Mouse (Mus musculus) embryonic facial prominence, embryonic 12.5 days (tissue): ENCODE measurements at regions not wholly inside any gene's neighbourhood (a gene's known extent, or its start where the extent isn't known, plus 50 kb on each side); places are given as distances from the start of the nearest gene placed in this dataset.

Source experiments
- ATAC-seq: fragments of 200-750 bp; cut with Nextera tagmentation; 2 replicates; pipeline ENCODE4 v1.8.0; 2017; ENCODE audit not compliant: insufficient number of reproducible peaks, insufficient read depth, low FRiP score, low TSS enrichment
- H3K27ac ChIP-seq: fragments of 300-500 bp; sonication (generic); 2 replicates; pipeline ENCODE4 v1.5.1; 2016; ENCODE audit warnings: mild to moderate bottlenecking
- H3K27me3 ChIP-seq: fragments of 300-500 bp; sonication (generic); 2 replicates; pipeline ENCODE4 v1.6.1; 2016; ENCODE audit warnings: mild to moderate bottlenecking, moderate library complexity
- H3K36me3 ChIP-seq: fragments of 300-500 bp; sonication (generic); 2 replicates; pipeline ENCODE4 v1.6.1; 2016; ENCODE audit warnings: mild to moderate bottlenecking
- H3K4me1 ChIP-seq: fragments of 300-500 bp; sonication (generic); 2 replicates; pipeline ENCODE4 v1.6.1; 2016
- H3K4me2 ChIP-seq: fragments of 300-500 bp; sonication (generic); replicated peaks from 2 replicates; pipeline ENCODE4 v1.6.1; 2016; ENCODE audit warnings: mild to moderate bottlenecking, moderate library complexity
- H3K4me3 ChIP-seq: fragments of 300-500 bp; sonication (generic); 2 replicates; pipeline ENCODE4 v1.5.1; 2016; ENCODE audit warnings: mild to moderate bottlenecking
- H3K9ac ChIP-seq: fragments of 300-500 bp; sonication (generic); 2 replicates; pipeline ENCODE4 v1.6.1; 2016; ENCODE audit warnings: mild to moderate bottlenecking, moderate library complexity
- H3K9me3 ChIP-seq: fragments of 300-500 bp; sonication (generic); 2 replicates; pipeline ENCODE4 v1.6.1; 2016; ENCODE audit warnings: mild to moderate bottlenecking, moderate library complexity
- WGBS: fragments of 180-500 bp; shearing (Covaris S2); methylation state at CpG from one replicate; pipeline ENCODE4 v1.1.7; 2016; 5-methylcytosine and 5-hydroxymethylcytosine counted together

- Histone ChIP-seq H3K36me3 (no peaks in the 10 kb centered on the region), H3K27me3 (no peaks in the 10 kb centered on the region), H3K27ac (no peak overlapping the region), H3K4me1 (no peaks in the 10 kb centered on the region), H3K4me3 (no peak overlapping the region), H3K4me2 (no peak overlapping the region), H3K9me3 (no peaks in the 10 kb centered on the region), H3K9ac (no peak overlapping the region)
- no peak for ATAC-seq
- 88% methylated on average over 8 of the region's 8 CpGs for WGBS
These were observed 141.5 kb upstream of the Jag1 start for GRCm38 (mm10) chr2:137257847-137258515.

- H3K27me3 ChIP-seq, result no peaks in the 10 kb centered on the region
- H3K4me1 ChIP-seq, result peaks cover 18% of the 10 kb centered on the region
- peak overlapping the region; percentile 19; the same call in 1 of the 2 replicates for H3K27ac ChIP-seq
- H3K4me3 ChIP-seq, result no peak overlapping the region
- H3K4me2 ChIP-seq, result peak overlapping the region; percentile 22; the same call in 1 of the 2 replicates
- no peaks in the 10 kb centered on the region for H3K9me3 ChIP-seq
- H3K36me3 ChIP-seq, result no peaks in the 10 kb centered on the region
- no peak overlapping the region for H3K9ac ChIP-seq
- no peak for ATAC-seq
- WGBS, result 11% methylated on average over 7 of the region's 7 CpGs
These were observed 131.5 kb upstream of the Jag1 start for GRCm38 (mm10) chr2:137247931-137248330.

- no peak for ATAC-seq
- Histone ChIP-seq H3K27me3 (no peaks in the 10 kb centered on the region), H3K9ac (no peak overlapping the region), H3K36me3 (no peaks in the 10 kb centered on the region), H3K27ac (no peak overlapping the region), H3K4me3 (no peak overlapping the region), H3K4me2 (no peak overlapping the region), H3K9me3 (no peaks in the 10 kb centered on the region), H3K4me1 (peaks cover 18% of the 10 kb centered on the region)
- 75% methylated on average over 6 of the region's 6 CpGs for WGBS
These were observed 127.9 kb upstream of the Jag1 start for GRCm38 (mm10) chr2:137244370-137244769.

- no peak overlapping the region for H3K9ac ChIP-seq
- 0 out of 2 replicates have a peak, but pooled peaks have one; percentile 37 for ATAC-seq
- no peak overlapping the region for H3K27ac ChIP-seq
- H3K4me3 ChIP-seq, result no peak overlapping the region
- no peaks in the 10 kb centered on the region for H3K27me3 ChIP-seq
- H3K4me2 ChIP-seq, result no peak overlapping the region
- 6% methylated on average over 5 of the region's 5 CpGs for WGBS
- no peaks in the 10 kb centered on the region for H3K9me3 ChIP-seq
- H3K36me3 ChIP-seq, result no peaks in the 10 kb centered on the region
- H3K4me1 ChIP-seq, result peaks cover 18% of the 10 kb centered on the region
These were observed 127.5 kb upstream of the Jag1 start for GRCm38 (mm10) chr2:137243914-137244313.

- H3K4me1 ChIP-seq, result no peaks in the 10 kb centered on the region
- 57% methylated on average over 3 of the region's 3 CpGs for WGBS
- H3K9ac ChIP-seq, result no peak overlapping the region
- H3K27ac ChIP-seq, result no peak overlapping the region
- no peaks in the 10 kb centered on the region for H3K27me3 ChIP-seq
- H3K9me3 ChIP-seq, result no peaks in the 10 kb centered on the region
- H3K36me3 ChIP-seq, result no peaks in the 10 kb centered on the region
- ATAC-seq, result no peak
- no peak overlapping the region for H3K4me3 ChIP-seq
- no peak overlapping the region for H3K4me2 ChIP-seq
These were observed 120.5 kb upstream of the Jag1 start for GRCm38 (mm10) chr2:137236961-137237360.

GRCm38 (mm10) chr2:137233936-137234335, 117.5 kb upstream of the Jag1 start:
- H3K4me3 ChIP-seq, result no peak overlapping the region
- H3K9me3 ChIP-seq, result no peaks in the 10 kb centered on the region
- no peak for ATAC-seq
- H3K27ac ChIP-seq, result no peak overlapping the region
- no peaks in the 10 kb centered on the region for H3K4me1 ChIP-seq
- H3K27me3 ChIP-seq, result 0 out of 2 replicates have a peak, but pooled peaks cover 2% of the 10 kb centered on the region
- no peak overlapping the region for H3K4me2 ChIP-seq
- H3K36me3 ChIP-seq, result no peaks in the 10 kb centered on the region
- H3K9ac ChIP-seq, result no peak overlapping the region
- WGBS, result 87% methylated on average over 3 of the region's 3 CpGs

GRCm38 (mm10) chr2:137231161-137231560, 114.7 kb upstream of the Jag1 start:
- no peak for ATAC-seq
- H3K36me3 ChIP-seq, result no peaks in the 10 kb centered on the region

GRCm38 (mm10) chr2:137229422-137230069, 113.1 kb upstream of the Jag1 start:
- Histone ChIP-seq H3K9ac (no peak overlapping the region), H3K4me3 (no peak overlapping the region), H3K9me3 (no peaks in the 10 kb centered on the region), H3K36me3 (no peaks in the 10 kb centered on the region), H3K4me1 (no peaks in the 10 kb centered on the region), H3K27ac (no peak overlapping the region), H3K27me3 (0 out of 2 replicates have a peak, but pooled peaks cover 2% of the 10 kb centered on the region), H3K4me2 (no peak overlapping the region)
- WGBS, result 69% methylated on average over 1 of the region's 1 CpGs
- ATAC-seq, result no peak

More at GRCm38 (mm10) chr2:137231161-137231560, 114.7 kb upstream of the Jag1 start:
- no peaks in the 10 kb centered on the region for H3K4me1 ChIP-seq
- H3K27ac ChIP-seq, result no peak overlapping the region
- H3K9ac ChIP-seq, result no peak overlapping the region
- no peak overlapping the region for H3K4me3 ChIP-seq
- H3K27me3 ChIP-seq, result 0 out of 2 replicates have a peak, but pooled peaks cover 2% of the 10 kb centered on the region
- H3K9me3 ChIP-seq, result no peaks in the 10 kb centered on the region
- H3K4me2 ChIP-seq, result no peak overlapping the region

GRCm38 (mm10) chr2:137227495-137227894, 111.1 kb upstream of the Jag1 start:
- Histone ChIP-seq H3K4me1 (no peaks in the 10 kb centered on the region), H3K4me2 (no peak overlapping the region), H3K4me3 (no peak overlapping the region), H3K9me3 (no peaks in the 10 kb centered on the region), H3K36me3 (no peaks in the 10 kb centered on the region), H3K27me3 (0 out of 2 replicates have a peak, but pooled peaks cover 2% of the 10 kb centered on the region), H3K9ac (no peak overlapping the region), H3K27ac (no peak overlapping the region)
- WGBS, result 93% methylated on average over 4 of the region's 4 CpGs
- ATAC-seq, result no peak

GRCm38 (mm10) chr2:137224702-137225552, 108.5 kb upstream of the Jag1 start:
- Histone ChIP-seq H3K4me1 (no peaks in the 10 kb centered on the region), H3K9ac (no peak overlapping the region), H3K4me2 (no peak overlapping the region), H3K36me3 (no peaks in the 10 kb centered on the region), H3K4me3 (no peak overlapping the region), H3K9me3 (no peaks in the 10 kb centered on the region), H3K27ac (no peak overlapping the region), H3K27me3 (no peaks in the 10 kb centered on the region)
- 65% methylated on average over 10 of the region's 10 CpGs for WGBS
- no peak for ATAC-seq

GRCm38 (mm10) chr2:137215697-137216096, 99.3 kb upstream of the Jag1 start:
- ATAC-seq, result no peak
- WGBS, result 31% methylated on average over 7 of the region's 7 CpGs
- Histone ChIP-seq H3K36me3 (no peaks in the 10 kb centered on the region), H3K27me3 (no peaks in the 10 kb centered on the region), H3K27ac (no peak overlapping the region), H3K9ac (no peak overlapping the region), H3K9me3 (no peaks in the 10 kb centered on the region), H3K4me3 (no peak overlapping the region), H3K4me1 (no peaks in the 10 kb centered on the region), H3K4me2 (no peak overlapping the region)
